Mouse (Mus musculus) ES-Bruce4 (cell line): ENCODE data around the gene Akr1cl. TPM values are rescaled to one million over a fixed set of nuclear protein-coding genes. Genes with fewer than 3 reads are reported as not detected.

Experiments
- H3K27ac ChIP-seq: 2 replicates; pipeline ENCODE4 v1.5.1; 2012; ENCODE audit warnings: low read length, inconsistent platforms; ENCODE audit not compliant: insufficient read depth
- H3K27me3 ChIP-seq: 2 replicates; pipeline ENCODE4 v1.6.1; 2012; ENCODE audit warnings: mild to moderate bottlenecking, low read length, inconsistent platforms; ENCODE audit not compliant: control insufficient read depth, poor library complexity, insufficient read depth, severe bottlenecking
- H3K36me3 ChIP-seq: 2 replicates; pipeline ENCODE4 v1.6.1; 2012; ENCODE audit warnings: inconsistent platforms, mild to moderate bottlenecking, low read length, moderate library complexity; ENCODE audit not compliant: control insufficient read depth, poor library complexity, insufficient read depth, severe bottlenecking
- H3K4me1 ChIP-seq: one replicate; pipeline ENCODE4 v1.8.1; 2011; ENCODE audit warnings: low read length; ENCODE audit not compliant: control insufficient read depth, insufficient read depth
- H3K4me3 ChIP-seq: 2 replicates; pipeline ENCODE4 v1.5.1; 2011; ENCODE audit warnings: low read depth, mild to moderate bottlenecking, low read length
- H3K9ac ChIP-seq: 2 replicates; pipeline ENCODE4 v1.6.1; 2012; ENCODE audit warnings: low read depth, mild to moderate bottlenecking, inconsistent platforms; ENCODE audit not compliant: poor library complexity, severe bottlenecking
- H3K9me3 ChIP-seq: replicated peaks from 2 replicates; pipeline ENCODE4 v1.6.1; 2012; ENCODE audit warnings: mild to moderate bottlenecking, low read length, inconsistent platforms; ENCODE audit not compliant: control insufficient read depth, poor library complexity, insufficient read depth, severe bottlenecking
- CTCF ChIP-seq: IDR thresholded peaks from one replicate; pipeline ENCODE4 v1.8.1; 2011; ENCODE audit warnings: low read depth, low read length
- EP300 ChIP-seq: IDR thresholded peaks from 2 replicates; pipeline ENCODE4 v1.6.1; 2011; ENCODE audit warnings: low read depth, low read length; ENCODE audit not compliant: insufficient read depth
- POLR2A ChIP-seq: IDR thresholded peaks from one replicate; pipeline ENCODE4 v1.8.1; 2011; ENCODE audit warnings: low read length; ENCODE audit not compliant: insufficient read depth
- polyA plus RNA-seq: library from polyadenylated mRNA; stranded (reverse); fragments of >200 nt; gene quantifications from 2 replicates; pipeline ENCODE4 v1.2.4, GENCODE M21; 2011; ENCODE audit warnings: low read depth; ENCODE audit not compliant: missing spikeins, insufficient read depth, insufficient read length

Akr1cl gene
- polyA plus RNA-seq, 1 experiment: not detected

DNA sequence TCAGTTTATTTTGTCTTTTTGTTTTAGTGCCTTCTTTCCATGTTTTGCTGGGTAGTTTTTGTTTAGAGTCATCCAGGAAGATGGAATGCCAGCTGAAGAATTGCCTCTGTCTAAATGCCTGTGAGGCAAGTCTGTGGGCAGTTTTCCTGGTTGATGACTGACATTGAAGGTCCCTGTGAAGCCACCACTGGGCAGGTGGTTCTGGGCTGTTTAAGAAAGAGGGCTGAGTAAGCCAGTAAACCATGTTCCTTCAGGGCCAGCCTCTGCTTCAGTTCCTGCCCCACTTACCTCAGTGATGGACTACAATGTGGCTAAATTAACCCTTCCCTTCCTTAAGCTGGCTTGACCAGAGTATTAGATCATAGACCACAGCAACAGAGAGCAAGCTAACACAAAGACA, 44.4 kb downstream of the Akr1cl start:
- TF ChIP-seq EP300 (no peak), POLR2A (no peak), CTCF (no peak)
- Histone ChIP-seq H3K27me3 (no peaks in the 10 kb centered on the region), H3K9me3 (no peaks in the 10 kb centered on the region), H3K36me3 (no peaks in the 10 kb centered on the region), H3K4me3 (no peak overlapping the region), H3K9ac (no peak overlapping the region), H3K27ac (no peak overlapping the region), H3K4me1 (no peaks in the 10 kb centered on the region)

DNA sequence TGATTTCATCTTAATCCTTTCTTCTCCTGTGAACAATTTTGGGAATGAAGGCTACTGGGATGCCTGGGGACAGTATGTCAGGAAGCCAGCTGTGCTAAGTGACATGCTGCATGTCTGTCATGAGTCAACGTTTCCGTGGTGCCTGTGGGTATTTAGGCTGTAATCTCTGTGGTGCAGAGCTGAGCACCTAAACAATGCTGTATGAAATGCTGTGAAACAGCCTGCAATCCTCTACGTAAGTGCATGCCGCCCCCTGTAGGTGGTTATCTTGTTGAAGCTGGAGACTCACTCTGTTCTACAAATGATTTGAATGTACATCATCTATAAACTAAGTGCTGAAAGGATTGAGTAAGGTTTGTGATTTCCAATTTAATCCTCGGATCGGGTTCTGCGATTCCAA, 46.4 kb downstream of the Akr1cl start:
- Histone ChIP-seq H3K36me3 (no peaks in the 10 kb centered on the region), H3K4me3 (no peak overlapping the region), H3K9ac (no peak overlapping the region), H3K9me3 (no peaks in the 10 kb centered on the region), H3K27ac (no peak overlapping the region), H3K27me3 (no peaks in the 10 kb centered on the region), H3K4me1 (no peaks in the 10 kb centered on the region)
- TF ChIP-seq EP300 (no peak), CTCF (peak; percentile 9), POLR2A (no peak)

DNA sequence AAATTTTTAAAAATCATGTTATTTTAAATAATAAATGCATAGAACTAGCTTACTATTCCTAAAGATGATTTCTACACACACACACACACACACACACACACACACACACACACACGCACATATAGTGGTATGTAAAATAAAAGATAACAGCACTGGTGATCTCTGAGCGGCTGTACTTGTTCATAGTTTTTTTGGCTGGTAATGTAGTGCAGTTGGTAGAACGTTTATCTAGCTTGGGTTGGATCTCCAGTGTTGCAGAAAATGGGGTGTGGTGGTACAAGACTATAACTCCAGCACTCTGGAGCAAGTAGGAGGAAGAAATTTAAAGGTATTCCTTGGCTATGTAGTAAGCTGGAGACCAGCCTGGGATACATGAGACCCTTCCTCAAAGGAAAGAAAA, 49.3 kb downstream of the Akr1cl start:
- H3K36me3 ChIP-seq: no peaks in the 10 kb centered on the region
- H3K9me3 ChIP-seq: no peaks in the 10 kb centered on the region
- H3K27me3 ChIP-seq: no peaks in the 10 kb centered on the region
- TF ChIP-seq CTCF: no peak
- TF ChIP-seq EP300: no peak
- no peak for TF ChIP-seq POLR2A
- H3K9ac ChIP-seq: no peak overlapping the region
- H3K4me1 ChIP-seq: no peaks in the 10 kb centered on the region
- H3K27ac ChIP-seq: no peak overlapping the region
- H3K4me3 ChIP-seq: no peak overlapping the region

DNA sequence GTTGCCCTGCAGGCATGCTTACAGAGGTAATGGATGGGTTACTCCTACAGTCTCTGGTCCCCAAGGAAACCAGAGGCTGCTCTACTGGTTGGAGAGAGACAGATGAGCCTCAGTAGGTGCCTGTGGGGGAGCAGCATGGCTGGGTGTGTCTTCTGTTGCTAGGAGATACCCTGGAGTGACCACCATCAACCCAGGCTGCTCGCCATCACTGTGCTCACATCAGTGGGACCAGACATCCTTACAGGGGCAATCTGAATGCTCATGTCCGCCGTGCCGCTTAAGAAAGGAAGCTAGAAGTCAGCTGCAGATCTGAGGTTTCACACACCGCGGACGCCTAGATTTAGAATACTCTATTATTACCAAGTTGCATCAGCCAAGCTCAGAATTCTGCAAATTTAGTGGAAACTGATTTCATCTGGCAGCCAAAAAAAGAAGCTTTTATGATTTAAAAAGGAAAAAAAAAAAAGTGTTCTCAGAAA, 54.2 kb downstream of the Akr1cl start:
- no peaks in the 10 kb centered on the region for H3K4me1 ChIP-seq
- no peak overlapping the region for H3K27ac ChIP-seq

DNA sequence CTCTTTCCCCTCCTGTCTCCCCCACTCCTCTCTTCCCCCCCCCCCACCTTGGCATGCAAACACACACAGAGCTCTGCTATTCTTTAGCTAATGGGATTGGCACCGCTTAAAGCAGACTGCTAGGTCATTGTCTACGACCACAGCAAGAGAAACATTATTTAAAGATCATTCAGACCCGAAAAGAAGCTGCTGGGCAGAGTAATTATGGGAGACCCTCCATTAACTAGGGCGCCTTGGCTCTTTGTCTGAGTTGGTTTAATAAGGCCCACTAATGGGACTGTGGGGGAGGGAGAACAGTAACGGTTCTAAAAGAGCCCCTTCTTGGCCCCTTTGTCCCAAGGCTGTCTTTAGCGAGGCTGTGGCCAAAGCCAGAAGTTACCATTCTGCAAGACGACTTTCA, 57.2 kb downstream of the Akr1cl start:
- Histone ChIP-seq H3K27me3 (no peaks in the 10 kb centered on the region), H3K9ac (no peak overlapping the region), H3K27ac (no peak overlapping the region), H3K4me3 (no peak overlapping the region), H3K36me3 (no peaks in the 10 kb centered on the region), H3K4me1 (no peaks in the 10 kb centered on the region), H3K9me3 (no peaks in the 10 kb centered on the region)
- TF ChIP-seq CTCF (no peak), POLR2A (no peak), EP300 (no peak)

More for the DNA sequence above, 54.2 kb downstream of the Akr1cl start:
- Histone ChIP-seq H3K27me3 (no peaks in the 10 kb centered on the region), H3K9ac (no peak overlapping the region), H3K36me3 (no peaks in the 10 kb centered on the region), H3K4me3 (no peak overlapping the region), H3K9me3 (no peaks in the 10 kb centered on the region)
- TF ChIP-seq EP300: no peak
- TF ChIP-seq CTCF: no peak
- no peak for TF ChIP-seq POLR2A

DNA sequence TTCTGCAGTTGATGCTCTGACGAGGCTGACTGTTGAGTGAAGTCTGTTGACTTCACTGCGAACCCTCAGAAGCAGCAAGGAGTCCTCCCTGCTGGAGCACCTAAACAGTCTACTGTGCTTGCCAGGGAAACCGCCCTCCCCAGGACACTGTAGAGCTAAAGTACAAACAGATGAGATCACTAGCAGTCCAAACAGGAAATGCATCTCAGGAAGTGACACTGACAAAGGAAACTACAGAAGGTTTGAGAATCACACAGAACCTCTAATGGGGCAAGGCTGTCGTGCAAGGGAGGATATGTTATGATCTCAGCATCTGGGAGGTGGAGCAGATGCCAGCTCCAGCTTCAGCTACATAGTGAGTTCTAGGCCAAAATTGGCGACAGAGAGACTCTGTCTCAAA, 61.9 kb downstream of the Akr1cl start:
- H3K4me3 ChIP-seq: no peak overlapping the region
- TF ChIP-seq POLR2A (no peak), CTCF (no peak), EP300 (no peak)
- no peaks in the 10 kb centered on the region for H3K4me1 ChIP-seq
- peaks cover 7% of the 10 kb centered on the region for H3K9me3 ChIP-seq
- no peak overlapping the region for H3K9ac ChIP-seq
- H3K36me3 ChIP-seq: no peaks in the 10 kb centered on the region
- no peak overlapping the region for H3K27ac ChIP-seq
- no peaks in the 10 kb centered on the region for H3K27me3 ChIP-seq

Other genes with a start within 250 kb of the Akr1cl start
- 9.5 and 12.4 TPM in 2 replicates for gene Plekhm3, start 75.9 kb downstream of the Akr1cl start, polyA plus RNA-seq
- gene Cryge, start 18.4 kb upstream of the Akr1cl start, polyA plus RNA-seq: not detected in 2 replicates
- gene Crygd, start 30.7 kb upstream of the Akr1cl start, polyA plus RNA-seq: not detected in 2 replicates
- gene Crygc, start 40.9 kb upstream of the Akr1cl start, polyA plus RNA-seq: not detected in 2 replicates
- gene Crygb, start 49.5 kb upstream of the Akr1cl start, polyA plus RNA-seq: not detected in 2 replicates
- not detected in 2 replicates for gene Cryga, start 70.6 kb upstream of the Akr1cl start, polyA plus RNA-seq
- not detected in 2 replicates for gene Gm28845, start 86.8 kb upstream of the Akr1cl start, polyA plus RNA-seq
- gene D630023F18Rik, start 90.5 kb upstream of the Akr1cl start, polyA plus RNA-seq: 7.2 and 9.9 TPM in 2 replicates
- gene Idh1, start 153.7 kb upstream of the Akr1cl start, polyA plus RNA-seq: 122 and 130 TPM in 2 replicates
- 53.6 and 59.9 TPM in 2 replicates for gene Pikfyve, start 153.9 kb upstream of the Akr1cl start, polyA plus RNA-seq
- gene Pth2r, start 249.3 kb upstream of the Akr1cl start, polyA plus RNA-seq: not detected in 2 replicates